In the genomic region with DNA sequence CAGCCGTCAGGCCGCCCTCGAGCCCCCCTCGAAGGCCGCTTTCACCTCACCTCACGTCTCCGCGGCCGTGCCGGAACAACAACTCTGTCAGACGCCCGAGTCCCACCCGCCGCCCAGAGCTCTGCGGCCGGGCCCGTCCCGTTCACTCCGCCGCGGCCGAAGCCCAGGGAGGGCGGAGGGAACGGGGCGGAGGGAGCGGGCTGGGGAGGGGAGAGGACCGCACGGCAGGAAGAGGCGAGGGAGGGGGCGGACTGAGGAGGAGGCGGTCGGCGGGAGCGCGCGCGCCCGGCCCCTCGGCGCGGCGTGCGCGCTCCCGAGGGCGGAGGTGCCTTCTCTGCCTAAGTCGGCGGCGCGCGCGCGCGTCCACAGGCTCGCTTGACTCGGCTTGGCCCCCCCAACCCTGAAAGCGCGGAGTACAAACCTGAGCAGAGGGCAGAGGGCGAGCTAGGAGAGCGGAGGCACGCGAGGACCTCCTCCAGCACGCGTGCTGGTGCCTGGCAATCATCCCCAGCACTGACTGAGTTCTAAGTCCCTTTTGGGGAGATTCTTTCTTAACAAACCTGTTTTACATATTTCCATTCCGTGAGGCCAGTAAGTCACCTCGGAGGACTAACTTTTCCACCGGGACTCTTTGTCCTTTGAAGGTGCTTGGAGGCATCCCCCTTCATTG, we compare ENCODE assay signal across 8 mouse cellular contexts. TPM values are rescaled to one million over a fixed set of nuclear protein-coding genes. Genes with fewer than 3 reads are reported as not detected.
DNase-seq lines count a peak whose midpoint lies in the region; ATAC-seq and TF ChIP-seq lines count a peak whose summit lies in the region.

Gene Rabgap1l (minus strand): TSS at position 526 of the 670 bp plus-strand sequence.

- no peaks in the 10 kb centered on the region for H3K9me3 ChIP-seq in forebrain, embryonic 11.5 days (ENCODE audit: control insufficient read depth, low read length)
- no peaks in the 10 kb centered on the region; the same call in 1 of the 2 replicates for H3K9me3 ChIP-seq in heart, postnatal 0 days (replicated peaks; ENCODE audit: control insufficient read depth, low read length)
- H3K9me3 ChIP-seq in liver, embryonic 16.5 days (replicated peaks; ENCODE audit: control insufficient read depth, low read length), result no peaks in the 10 kb centered on the region
- 0 out of 2 replicates have a peak, but pooled peaks cover 4% of the 10 kb centered on the region for H3K9me3 ChIP-seq in neural tube, embryonic 13.5 days

- peak; percentile 71 to 73 for DNase-seq in CD8-positive naive resting alpha-beta T cell, adult 2 months (ENCODE audit: low read depth in 2 of 2, low spot score in 2 of 2)
- peak; percentile 73 for DNase-seq in c-Kit-positive CD71-negative TER-119-negative erythroid progenitor cells, embryonic 14.5 days (ENCODE audit: low read depth)
- DNase-seq in forebrain, embryonic 11.5 days (ENCODE audit: low spot score), result peak; percentile 94
- peak; percentile 95 for DNase-seq in heart, postnatal 0 days (ENCODE audit: low spot score)
- DNase-seq in kidney, postnatal 4 days, result peak; percentile 90 to 95

- peak within 1 kb of the TSS; percentile 97 for H3K4me2 ChIP-seq in forebrain, embryonic 11.5 days (ENCODE audit: low read depth, low read length, severe bottlenecking)
- peak within 1 kb of the TSS; percentile 91 for H3K4me2 ChIP-seq in heart, postnatal 0 days (ENCODE audit: low read depth, low read length)
- peak within 1 kb of the TSS; percentile 81 for H3K4me2 ChIP-seq in liver, embryonic 16.5 days (ENCODE audit: low read depth, low read length)
- H3K4me2 ChIP-seq in neural tube, embryonic 13.5 days, result peak within 1 kb of the TSS; percentile 95

- TF ChIP-seq CTCF in heart, postnatal 0 days (IDR thresholded peaks at IDR 0.05; ENCODE audit: low read depth), result no peak
- no peak for TF ChIP-seq CTCF in testis, adult 2 months (IDR thresholded peaks at IDR 0.05; ENCODE audit: control insufficient read depth, insufficient read depth, insufficient replicate concordance, low read depth, low read length)

- no peak within 1 kb of the TSS for H3K27ac ChIP-seq in forebrain, embryonic 11.5 days (ENCODE audit: low read depth, low read length)
- peak within 1 kb of the TSS; percentile 97 for H3K27ac ChIP-seq in heart, postnatal 0 days (ENCODE audit: low read depth)
- peak within 1 kb of the TSS; percentile 98 for H3K27ac ChIP-seq in liver, embryonic 16.5 days (ENCODE audit: low read length)
- H3K27ac ChIP-seq in neural tube, embryonic 13.5 days (replicated peaks), result peak within 1 kb of the TSS; percentile 73
- peak within 1 kb of the TSS; percentile 64 for H3K27ac ChIP-seq in testis, adult 2 months (ENCODE audit: control insufficient read depth, insufficient read depth, low read depth, low read length)

- TF ChIP-seq EP300 in heart, postnatal 0 days (IDR thresholded peaks at IDR 0.05; ENCODE audit: low read depth), result no peak

- peak within 1 kb of the TSS; percentile 78 for H3K4me3 ChIP-seq in forebrain, embryonic 11.5 days (ENCODE audit: low read depth, low read length)
- H3K4me3 ChIP-seq in heart, postnatal 0 days (ENCODE audit: low read depth, low read length), result peak within 1 kb of the TSS; percentile 98
- peak within 1 kb of the TSS; percentile 99 for H3K4me3 ChIP-seq in liver, embryonic 16.5 days (ENCODE audit: low read depth, low read length)
- H3K4me3 ChIP-seq in neural tube, embryonic 13.5 days, result peak within 1 kb of the TSS; percentile 89
- peak within 1 kb of the TSS; percentile 92 for H3K4me3 ChIP-seq in testis, adult 2 months (ENCODE audit: control insufficient read depth, low read depth, low read length)

- H3K4me1 ChIP-seq in forebrain, embryonic 11.5 days (replicated peaks; ENCODE audit: control insufficient read depth, insufficient read depth, low read length), result peaks cover 2% of the 10 kb centered on the region; the same call in 1 of the 2 replicates
- H3K4me1 ChIP-seq in heart, postnatal 0 days (ENCODE audit: control insufficient read depth, insufficient read depth), result peaks cover 5% of the 10 kb centered on the region; the same call in 1 of the 2 replicates
- H3K4me1 ChIP-seq in liver, embryonic 16.5 days (ENCODE audit: control insufficient read depth, low read depth, low read length), result peaks cover 19% of the 10 kb centered on the region
- H3K4me1 ChIP-seq in neural tube, embryonic 13.5 days (replicated peaks), result peaks cover 11% of the 10 kb centered on the region
- H3K4me1 ChIP-seq in testis, adult 2 months (ENCODE audit: control insufficient read depth, insufficient read depth, low read length), result peaks cover 3% of the 10 kb centered on the region

- H3K27me3 ChIP-seq in forebrain, embryonic 11.5 days (ENCODE audit: control insufficient read depth, insufficient read depth, low read length), result no peaks in the 10 kb centered on the region
- H3K27me3 ChIP-seq in heart, postnatal 0 days (ENCODE audit: control insufficient read depth, insufficient read depth, low read length), result no peaks in the 10 kb centered on the region
- no peaks in the 10 kb centered on the region for H3K27me3 ChIP-seq in liver, embryonic 16.5 days (ENCODE audit: control insufficient read depth, insufficient read depth, low read depth, low read length)
- H3K27me3 ChIP-seq in neural tube, embryonic 13.5 days, result 0 out of 2 replicates have a peak, but pooled peaks cover 3% of the 10 kb centered on the region
- H3K27me3 ChIP-seq in testis, adult 2 months (ENCODE audit: control insufficient read depth, insufficient read depth, low read length), result no peaks in the 10 kb centered on the region

- TF ChIP-seq POLR2A in testis, adult 2 months (IDR thresholded peaks at IDR 0.05; ENCODE audit: control insufficient read depth, low read depth, low read length), result peak; percentile 22; the same call in 1 of the 2 replicates

- peak; percentile 97 for ATAC-seq in forebrain, embryonic 11.5 days (replicated peaks; ENCODE audit: low FRiP score)
- ATAC-seq in heart, postnatal 0 days (ENCODE audit: insufficient read depth, low read depth), result peak; percentile 98
- peak; percentile 89 for ATAC-seq in liver, embryonic 16.5 days (ENCODE audit: low read depth)
- ATAC-seq in neural tube, embryonic 13.5 days (ENCODE audit: low read depth), result peak; percentile 97

- under 1% methylated on average over 60 of the region's 67 CpGs for WGBS in forebrain, embryonic 11.5 days
- WGBS in heart, postnatal 0 days, result under 1% methylated on average over 45 of the region's 67 CpGs
- WGBS in liver, embryonic 16.5 days (ENCODE audit: insufficient replicate concordance), result under 1% methylated on average over 66 of the region's 67 CpGs
- under 1% methylated on average over 64 of the region's 67 CpGs for WGBS in neural tube, embryonic 13.5 days

- H3K36me3 ChIP-seq in forebrain, embryonic 11.5 days (ENCODE audit: control insufficient read depth, insufficient read depth, low read length), result no peaks in the 10 kb centered on the region
- H3K36me3 ChIP-seq in heart, postnatal 0 days (replicated peaks; ENCODE audit: control insufficient read depth, insufficient read depth, low read length), result no peaks in the 10 kb centered on the region
- H3K36me3 ChIP-seq in liver, embryonic 16.5 days (ENCODE audit: control insufficient read depth, insufficient read depth), result no peaks in the 10 kb centered on the region
- H3K36me3 ChIP-seq in neural tube, embryonic 13.5 days, result no peaks in the 10 kb centered on the region
- H3K36me3 ChIP-seq in testis, adult 2 months (ENCODE audit: control insufficient read depth, insufficient read depth, low read length), result no peaks in the 10 kb centered on the region

- peak within 1 kb of the TSS; percentile 82 for H3K9ac ChIP-seq in forebrain, embryonic 11.5 days (ENCODE audit: low read length)
- H3K9ac ChIP-seq in heart, postnatal 0 days (replicated peaks; ENCODE audit: low read depth, low read length), result peak within 1 kb of the TSS; percentile 97
- peak within 1 kb of the TSS; percentile 100 for H3K9ac ChIP-seq in liver, embryonic 16.5 days (ENCODE audit: low read depth, low read length)
- H3K9ac ChIP-seq in neural tube, embryonic 13.5 days, result peak within 1 kb of the TSS; percentile 90

RNA-seq across cellular contexts. Expression of gene Rabgap1l, which starts in this region (rescaled TPM):
- polyA plus RNA-seq in forebrain, embryonic 11.5 days (2014; fragmentation: Nextera tagmentation; extraction: Ambion mirVana), result 11.5 and 17.4 TPM in 2 replicates
- 71.4 and 89.9 TPM in 2 replicates for total RNA-seq in heart, postnatal 0 days (2014; rRNA removed; ENCODE audit: low replicate concordance)
- 115 and 123 TPM in 2 replicates for polyA plus RNA-seq in heart, postnatal 0 days (2015; fragmentation: Nextera tagmentation; extraction: Ambion mirVana)
- polyA plus RNA-seq in liver, embryonic 16.5 days (2015; fragmentation: Nextera tagmentation; extraction: Ambion mirVana), result 27.6 and 28.9 TPM in 2 replicates
- polyA plus RNA-seq in neural tube, embryonic 13.5 days (2015; fragmentation: Nextera tagmentation; extraction: Ambion mirVana), result 20.5 and 23.7 TPM in 2 replicates
- 12.0 and 14.2 TPM in 2 replicates for polyA plus RNA-seq in testis, adult 2 months (2012; rRNA removed)
